Mouse (Mus musculus) small intestine, adult 2 months (tissue): ENCODE results near the gene Slc9a3r1. TPM values are rescaled to one million over a fixed set of nuclear protein-coding genes. Genes with fewer than 3 reads are reported as not detected.
A peak's percentile ranks its signal among the peaks of the same experiment; 100 is the strongest.

Source experiments
- H3K27ac ChIP-seq: fragments of 200-500 bp; 2 replicates; pipeline ENCODE4 v1.5.1; 2012; ENCODE audit warnings: low read depth, low read length, control low read depth, inconsistent platforms; ENCODE audit not compliant: insufficient read depth
- H3K27me3 ChIP-seq: fragments of 200-500 bp; 2 replicates; pipeline ENCODE4 v1.6.1; 2012; ENCODE audit warnings: mild to moderate bottlenecking, moderate library complexity, low read length, inconsistent platforms; ENCODE audit not compliant: control insufficient read depth, insufficient read depth
- H3K36me3 ChIP-seq: fragments of 200-500 bp; 2 replicates; pipeline ENCODE4 v1.6.1; 2012; ENCODE audit warnings: mild to moderate bottlenecking, low read length, control low read depth, inconsistent platforms; ENCODE audit not compliant: control insufficient read depth, insufficient read depth
- H3K4me1 ChIP-seq: fragments of 200-500 bp; 2 replicates; pipeline ENCODE4 v1.6.1; 2012; ENCODE audit warnings: low read length, inconsistent platforms, mixed read lengths; ENCODE audit not compliant: control insufficient read depth, insufficient read depth, insufficient read length
- H3K4me3 ChIP-seq: fragments of 200-500 bp; 2 replicates; pipeline ENCODE4 v1.5.1; 2012; ENCODE audit warnings: low read depth, mild to moderate bottlenecking, control low read depth, inconsistent platforms, low read length, moderate library complexity
- CTCF ChIP-seq: fragments of 200-500 bp; IDR thresholded peaks from 2 replicates; pipeline ENCODE4 v1.5.1; 2012; ENCODE audit warnings: low read depth, mild to moderate bottlenecking, control low read depth, inconsistent platforms, low read length, moderate library complexity, mixed read lengths; ENCODE audit not compliant: insufficient replicate concordance, insufficient read length; ENCODE audit errors: extremely low read depth
- POLR2A ChIP-seq: fragments of 200-500 bp; IDR thresholded peaks from 2 replicates; pipeline ENCODE4 v1.6.1; 2012; ENCODE audit warnings: low read depth, mild to moderate bottlenecking, control low read depth, inconsistent platforms, low read length, moderate library complexity
- WGBS: fragments of 180-500 bp; shearing (Covaris S2); methylation state at CpG from one replicate; pipeline ENCODE4 v1.1.7; 2018; 5-methylcytosine and 5-hydroxymethylcytosine counted together
- polyA plus RNA-seq: library from polyadenylated mRNA; depleted of rRNA; stranded (reverse); fragments of >200 nt; gene quantifications from 2 replicates; pipeline ENCODE4 v1.2.3, GENCODE M21; 2012; rRNA removed

Slc9a3r1 gene
- polyA plus RNA-seq, result 314 and 949 TPM in 2 replicates

- under 1% methylated on average over 47 of the region's 47 CpGs for WGBS
- Histone ChIP-seq H3K4me3 (peak within 1 kb of the TSS; percentile 97), H3K27me3 (no peaks in the 10 kb centered on the region), H3K36me3 (peaks cover 16% of the 10 kb centered on the region), H3K27ac (peak within 1 kb of the TSS; percentile 95), H3K4me1 (peaks cover 29% of the 10 kb centered on the region)
- TF ChIP-seq CTCF, result no peak
- TF ChIP-seq POLR2A, result peak; percentile 100
Observed at GRCm38 (mm10) chr11:115162832-115163480, at the start of gene Slc9a3r1. Slc9a3r1 (plus strand) TSS chr11:115163341.

DNA sequence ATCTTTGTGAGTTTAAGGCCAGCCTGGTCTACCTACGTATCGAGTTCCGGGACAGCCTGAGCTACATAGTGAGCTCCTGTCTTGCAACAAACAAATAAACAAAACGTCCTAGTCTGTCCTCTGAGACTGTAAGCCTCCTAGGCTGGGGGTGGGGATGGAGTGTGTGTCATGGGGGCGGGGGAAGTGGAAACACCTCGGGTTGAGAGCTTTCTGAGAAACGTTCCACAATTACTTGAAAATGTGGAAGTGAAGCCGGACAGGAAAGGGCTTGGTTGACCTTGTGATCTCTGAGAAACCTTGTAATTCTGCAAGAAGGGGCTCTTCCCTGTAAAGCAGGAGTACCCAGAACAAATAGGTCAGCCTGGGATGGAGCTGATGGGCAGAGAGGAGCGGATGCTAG is 43.7 kb upstream of the Slc9a3r1 start:
- H3K27me3 ChIP-seq, result no peaks in the 10 kb centered on the region
- H3K27ac ChIP-seq, result no peak overlapping the region
- H3K36me3 ChIP-seq, result no peaks in the 10 kb centered on the region
- no peak overlapping the region for H3K4me3 ChIP-seq
- TF ChIP-seq POLR2A, result no peak
- TF ChIP-seq CTCF, result no peak
- 0 out of 2 replicates have a peak, but pooled peaks cover 2% of the 10 kb centered on the region for H3K4me1 ChIP-seq
- WGBS, result 62% methylated on average over 9 of the region's 9 CpGs

- Histone ChIP-seq H3K4me1 (no peaks in the 10 kb centered on the region), H3K27ac (no peak overlapping the region), H3K36me3 (no peaks in the 10 kb centered on the region), H3K27me3 (no peaks in the 10 kb centered on the region), H3K4me3 (no peak overlapping the region)
- no peak for TF ChIP-seq CTCF
- no peak for TF ChIP-seq POLR2A
- 61% methylated on average over 4 of the region's 4 CpGs for WGBS
Observed at GRCm38 (mm10) chr11:115128483-115128882, 34.7 kb upstream of the Slc9a3r1 start.

GRCm38 (mm10) chr11:115129508-115130126 is 33.5 kb upstream of the Slc9a3r1 start:
- TF ChIP-seq CTCF (no peak), POLR2A (no peak)
- Histone ChIP-seq H3K4me3 (no peak overlapping the region), H3K36me3 (no peaks in the 10 kb centered on the region), H3K4me1 (no peaks in the 10 kb centered on the region), H3K27me3 (no peaks in the 10 kb centered on the region), H3K27ac (no peak overlapping the region)
- 70% methylated on average over 13 of the region's 13 CpGs for WGBS

- no peaks in the 10 kb centered on the region for H3K36me3 ChIP-seq
- WGBS, result 45% methylated on average over 8 of the region's 8 CpGs
Observed at GRCm38 (mm10) chr11:115131768-115132381, 31.3 kb upstream of the Slc9a3r1 start.

DNA sequence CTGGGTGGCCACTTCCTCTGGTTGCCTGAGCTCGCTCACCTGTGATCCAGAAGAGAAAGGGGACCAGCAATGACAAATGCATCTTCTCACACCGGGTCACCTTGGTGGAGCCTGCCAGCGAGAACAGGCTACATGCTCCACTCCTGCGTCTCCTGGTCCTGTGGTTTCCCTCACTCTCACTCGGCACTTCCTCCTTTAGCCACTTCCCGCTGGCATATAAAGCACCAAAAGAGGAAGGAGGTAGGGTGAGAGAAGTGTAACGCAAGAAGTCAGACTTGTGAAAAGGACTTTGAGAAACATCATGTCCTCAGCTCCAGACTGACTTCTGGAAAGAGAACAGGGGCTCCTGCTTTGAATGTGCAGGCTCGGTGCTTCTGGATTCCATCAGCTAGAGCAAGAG is 29.3 kb upstream of the Slc9a3r1 start, which contains the start of gene Cd300lf:
TSS of gene Cd300lf (minus strand) at position 193 of the 400 bp plus-strand sequence.
- Histone ChIP-seq H3K27me3 (no peaks in the 10 kb centered on the region), H3K27ac (peak within 1 kb of the TSS; percentile 39; the same call in 1 of the 2 replicates), H3K4me1 (no peaks in the 10 kb centered on the region), H3K4me3 (peak within 1 kb of the TSS; percentile 41), H3K36me3 (no peaks in the 10 kb centered on the region)
- TF ChIP-seq CTCF (no peak), POLR2A (no peak)
- 70% methylated on average over 8 of the region's 8 CpGs for WGBS

More at GRCm38 (mm10) chr11:115131768-115132381, 31.3 kb upstream of the Slc9a3r1 start:
- Histone ChIP-seq H3K27ac (no peak overlapping the region), H3K4me1 (no peaks in the 10 kb centered on the region), H3K27me3 (no peaks in the 10 kb centered on the region), H3K4me3 (no peak overlapping the region)
- TF ChIP-seq POLR2A, result no peak
- TF ChIP-seq CTCF, result no peak
